Mouse (Mus musculus) heart, embryonic 14.5 days (tissue): ENCODE measurements around the gene Pde8b. TPM values are rescaled to one million over a fixed set of nuclear protein-coding genes. Genes with fewer than 3 reads are reported as not detected.
A peak's percentile ranks its signal among the peaks of the same experiment; 100 is the strongest.

ENCODE experiments used
- ATAC-seq: fragments of 200-750 bp; cut with Nextera tagmentation; 2 replicates; pipeline ENCODE4 v1.8.0; 2017; ENCODE audit warnings: low read depth, moderate TSS enrichment; ENCODE audit not compliant: insufficient number of reproducible peaks, insufficient read depth, low FRiP score
- H3K27ac ChIP-seq, 2 experiments: fragments of 200-500 bp in 1 of 2; fragments of 300-500 bp in 1 of 2; sonication (generic) in 1 of 2; replicated peaks in 1 of 2; 2 replicates each; pipeline ENCODE4 v1.5.1; 2012 to 2014; ENCODE audit warnings: low read depth in 2 of 2, low read length in 2 of 2, control low read depth in 1 of 2, mild to moderate bottlenecking in 1 of 2, mixed read lengths in 1 of 2; ENCODE audit not compliant: control insufficient read depth in 1 of 2, insufficient read depth in 1 of 2
- H3K27me3 ChIP-seq: fragments of 300-500 bp; sonication (generic); 2 replicates; pipeline ENCODE4 v1.6.1; 2014; ENCODE audit warnings: mild to moderate bottlenecking, low read length, control low read depth; ENCODE audit not compliant: control insufficient read depth, insufficient read depth
- H3K36me3 ChIP-seq: fragments of 300-500 bp; sonication (generic); 2 replicates; pipeline ENCODE4 v1.6.1; 2014; ENCODE audit warnings: mild to moderate bottlenecking, control low read depth, low read length, mixed read lengths; ENCODE audit not compliant: control insufficient read depth, insufficient read depth
- H3K4me1 ChIP-seq, 2 experiments: fragments of 200-500 bp in 1 of 2; fragments of 300-500 bp in 1 of 2; sonication (generic) in 1 of 2; 2 replicates each; pipeline ENCODE4 v1.6.1; 2012 to 2014; ENCODE audit warnings: low read length in 2 of 2, control low read depth in 1 of 2, mixed read lengths in 1 of 2; ENCODE audit not compliant: control insufficient read depth in 2 of 2, insufficient read depth in 2 of 2
- H3K4me2 ChIP-seq: fragments of 300-500 bp; sonication (generic); 2 replicates; pipeline ENCODE4 v1.6.1; 2014; ENCODE audit warnings: mild to moderate bottlenecking, low read length
- H3K4me3 ChIP-seq, 2 experiments: fragments of 200-500 bp in 1 of 2; fragments of 300-500 bp in 1 of 2; sonication (generic) in 1 of 2; 2 replicates each; pipeline ENCODE4 v1.5.1; 2012 to 2014; ENCODE audit warnings: low read length in 2 of 2, mild to moderate bottlenecking in 2 of 2, control low read depth in 1 of 2, low read depth in 1 of 2, moderate library complexity in 1 of 2; ENCODE audit not compliant: control insufficient read depth in 1 of 2, insufficient read depth in 1 of 2
- H3K9ac ChIP-seq: fragments of 300-500 bp; sonication (generic); 2 replicates; pipeline ENCODE4 v1.6.1; 2014; ENCODE audit warnings: mild to moderate bottlenecking, low read length
- H3K9me3 ChIP-seq: fragments of 300-500 bp; sonication (generic); 2 replicates; pipeline ENCODE4 v1.6.1; 2016; ENCODE audit warnings: low read length, control low read depth; ENCODE audit not compliant: control insufficient read depth
- WGBS: fragments of 180-500 bp; shearing (Covaris S2); extraction: QIAGEN DNeasy Blood & Tissue Kit; methylation state at CpG from one replicate; pipeline ENCODE4 v1.1.7; 2014; 5-methylcytosine and 5-hydroxymethylcytosine counted together
- polyA plus RNA-seq: library from polyadenylated mRNA; unstranded; fragments of >200 nt; fragmentation: Nextera tagmentation; extraction: Ambion mirVana; gene quantifications from 2 replicates; pipeline ENCODE4 v1.2.1, GENCODE M21; 2014

The Pde8b gene
- polyA plus RNA-seq, 1 experiment from 2014 or later = 0.99 TPM

GRCm38 (mm10) chr13:95032127-95032831 lies 217.9 kb downstream of the Pde8b start:
- Histone ChIP-seq H3K4me2 (0 out of 2 replicates have a peak overlapping the region, but pooled peaks have one; percentile 4), H3K27me3 (no peaks in the 10 kb centered on the region), H3K27ac (no peak overlapping the region), H3K9ac (no peak overlapping the region), H3K4me1 (peaks cover 0 to 4% of the 10 kb centered on the region in 2 experiments; a peak in 1 of 4 replicates), H3K9me3 (peaks cover 4% of the 10 kb centered on the region; the same call in 1 of the 2 replicates), H3K36me3 (0 out of 2 replicates have a peak, but pooled peaks cover 4% of the 10 kb centered on the region), H3K4me3 (no peak overlapping the region)
- WGBS = 62% methylated on average over 17 of the region's 17 CpGs
- no peak for ATAC-seq

GRCm38 (mm10) chr13:95030828-95031227 lies 219.3 kb downstream of the Pde8b start:
- no peak overlapping the region for H3K9ac ChIP-seq
- H3K36me3 ChIP-seq = 0 out of 2 replicates have a peak, but pooled peaks cover 4% of the 10 kb centered on the region
- WGBS = 90% methylated on average over 6 of the region's 6 CpGs
- H3K9me3 ChIP-seq = peaks cover 4% of the 10 kb centered on the region; the same call in 1 of the 2 replicates
- ATAC-seq = no peak
- no peak overlapping the region for H3K4me3 ChIP-seq
- H3K27me3 ChIP-seq = no peaks in the 10 kb centered on the region
- peaks cover 0 to 4% of the 10 kb centered on the region in 2 experiments; a peak in 1 of 4 replicates for H3K4me1 ChIP-seq
- no peak overlapping the region for H3K4me2 ChIP-seq
- no peak overlapping the region for H3K27ac ChIP-seq

- Histone ChIP-seq H3K4me2 (no peak overlapping the region), H3K4me3 (no peak overlapping the region), H3K27me3 (no peaks in the 10 kb centered on the region), H3K27ac (no peak overlapping the region), H3K9me3 (no peaks in the 10 kb centered on the region), H3K4me1 (no peaks in the 10 kb centered on the region), H3K36me3 (peaks cover 28% of the 10 kb centered on the region), H3K9ac (no peak overlapping the region)
- 92% methylated on average over 6 of the region's 6 CpGs for WGBS
- no peak for ATAC-seq
Observed at GRCm38 (mm10) chr13:95020216-95020615, 229.9 kb downstream of the Pde8b start.

GRCm38 (mm10) chr13:95019345-95019744 lies 230.8 kb downstream of the Pde8b start:
- Histone ChIP-seq H3K9me3 (no peaks in the 10 kb centered on the region), H3K27me3 (no peaks in the 10 kb centered on the region), H3K4me1 (no peaks in the 10 kb centered on the region), H3K4me2 (no peak overlapping the region), H3K9ac (no peak overlapping the region), H3K4me3 (no peak overlapping the region), H3K36me3 (peaks cover 33% of the 10 kb centered on the region), H3K27ac (no peak overlapping the region)
- WGBS = 75% methylated on average over 6 of the region's 6 CpGs
- ATAC-seq = no peak

GRCm38 (mm10) chr13:95017916-95018315 lies 232.2 kb downstream of the Pde8b start:
- no peak overlapping the region for H3K27ac ChIP-seq
- H3K9ac ChIP-seq = no peak overlapping the region
- no peak overlapping the region for H3K4me2 ChIP-seq
- WGBS = 14% methylated on average over 9 of the region's 9 CpGs
- H3K4me3 ChIP-seq = no peak overlapping the region
- H3K36me3 ChIP-seq = peaks cover 33% of the 10 kb centered on the region
- no peaks in the 10 kb centered on the region for H3K27me3 ChIP-seq
- no peaks in the 10 kb centered on the region for H3K4me1 ChIP-seq
- H3K9me3 ChIP-seq = no peaks in the 10 kb centered on the region
- ATAC-seq = no peak

GRCm38 (mm10) chr13:95017278-95017677 lies 232.9 kb downstream of the Pde8b start:
- H3K4me3 ChIP-seq = no peak overlapping the region
- H3K4me2 ChIP-seq = no peak overlapping the region
- 87% methylated on average over 6 of the region's 6 CpGs for WGBS
- H3K9ac ChIP-seq = no peak overlapping the region
- no peak for ATAC-seq
- H3K4me1 ChIP-seq = no peaks in the 10 kb centered on the region
- H3K27ac ChIP-seq = no peak overlapping the region
- no peaks in the 10 kb centered on the region for H3K9me3 ChIP-seq
- H3K27me3 ChIP-seq = no peaks in the 10 kb centered on the region
- H3K36me3 ChIP-seq = peaks cover 31% of the 10 kb centered on the region

GRCm38 (mm10) chr13:95011546-95012257 lies 238.4 kb downstream of the Pde8b start:
- Histone ChIP-seq H3K36me3 (peaks cover 23% of the 10 kb centered on the region), H3K27me3 (no peaks in the 10 kb centered on the region), H3K4me1 (peaks cover 2 to 3% of the 10 kb centered on the region in 2 experiments; a peak in 2 of 4 replicates), H3K27ac (no peak overlapping the region), H3K4me3 (no peak overlapping the region), H3K9me3 (no peaks in the 10 kb centered on the region), H3K4me2 (no peak overlapping the region), H3K9ac (no peak overlapping the region)
- no peak for ATAC-seq
- 84% methylated on average over 7 of the region's 7 CpGs for WGBS
